Mouse (Mus musculus): ENCODE results near the gene Calhm1. TPM values are rescaled to one million over a fixed set of nuclear protein-coding genes. Genes with fewer than 3 reads are reported as not detected.

Gene Calhm1
- polyA plus RNA-seq, 1 experiment: not detected

DNA sequence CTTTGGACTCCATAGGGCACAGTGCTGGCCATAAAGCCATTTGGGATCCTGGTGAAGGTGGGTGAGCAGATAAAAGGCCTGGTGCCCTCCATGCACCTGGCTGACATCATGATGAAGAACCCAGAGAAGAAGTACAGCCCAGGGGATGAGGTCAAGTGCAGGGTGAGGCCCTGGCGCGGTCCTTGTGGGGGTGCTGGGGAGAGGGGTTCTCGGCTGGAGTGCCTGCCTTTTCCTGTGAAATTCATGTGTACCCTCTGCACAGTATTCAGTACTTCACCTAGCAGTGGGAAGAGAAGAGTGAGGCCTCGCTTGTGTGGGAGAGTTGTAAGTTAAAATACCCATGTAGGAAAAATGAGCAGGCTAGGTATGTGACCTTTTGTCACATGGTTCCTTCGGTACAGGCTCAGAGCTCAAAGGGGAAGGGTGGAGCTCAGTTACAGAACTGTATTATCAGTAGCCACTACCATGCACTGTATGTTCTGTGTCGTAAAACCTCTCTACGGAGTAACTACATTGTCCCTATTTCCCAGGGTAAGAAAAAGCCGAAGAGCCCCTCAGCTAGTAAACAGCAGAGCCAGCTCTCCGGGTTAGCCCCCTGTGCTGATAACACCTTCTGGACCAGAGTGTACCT, 39.3 kb downstream of the Calhm1 start:
- H3K4me1 ChIP-seq (ENCODE audit: control insufficient read depth, insufficient read depth, low read length): no peaks in the 10 kb centered on the region
- no peak overlapping the region for H3K27ac ChIP-seq (ENCODE audit: insufficient read depth, low read depth, low read length)
- TF ChIP-seq POLR2A (IDR thresholded peaks at IDR 0.05; ENCODE audit: borderline replicate concordance, low read depth, low read length) (no peak), CTCF (IDR thresholded peaks at IDR 0.05; ENCODE audit: low read depth, low read length) (no peak)
- H3K4me3 ChIP-seq (ENCODE audit: insufficient read depth, low read length): no peak overlapping the region

DNA sequence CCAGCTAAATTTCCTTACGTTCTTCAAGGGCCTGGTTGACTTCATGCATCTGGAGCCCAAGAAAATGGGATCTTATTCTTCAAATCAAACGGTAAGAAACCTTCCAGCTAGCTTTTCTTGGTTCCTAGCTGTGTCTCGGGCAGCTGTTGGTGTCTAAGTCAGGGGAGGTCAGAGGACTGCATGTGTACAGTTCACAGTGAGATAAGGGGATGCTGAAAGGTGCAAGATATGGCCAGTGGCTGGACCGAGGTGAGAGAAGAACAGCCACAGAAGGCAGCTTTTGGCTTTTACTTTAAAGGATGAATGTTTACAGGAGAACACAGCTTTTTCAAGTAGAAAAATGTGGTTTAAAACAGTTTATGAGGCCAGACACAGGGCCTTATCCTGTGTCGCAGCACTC, 43.0 kb downstream of the Calhm1 start:
- no peak for TF ChIP-seq CTCF (IDR thresholded peaks at IDR 0.05; ENCODE audit: low read depth, low read length)
- no peak for TF ChIP-seq POLR2A (IDR thresholded peaks at IDR 0.05; ENCODE audit: borderline replicate concordance, low read depth, low read length)
- H3K27ac ChIP-seq (ENCODE audit: insufficient read depth, low read depth, low read length): no peak overlapping the region
- H3K4me3 ChIP-seq (ENCODE audit: insufficient read depth, low read length): no peak overlapping the region
- no peaks in the 10 kb centered on the region for H3K4me1 ChIP-seq (ENCODE audit: control insufficient read depth, insufficient read depth, low read length)

Other genes starting within 250 kb of the Calhm1 start
- gene Ina, start 129.6 kb downstream of the Calhm1 start, polyA plus RNA-seq (2012; ENCODE audit: insufficient read depth, insufficient read length, missing spikeins): not detected in 2 replicates
- gene Nt5c2, start 129.1 kb downstream of the Calhm1 start, polyA plus RNA-seq (2012; ENCODE audit: insufficient read depth, insufficient read length, missing spikeins): 56.5 and 61.9 TPM in 2 replicates
- 4.9 and 5.1 TPM in 2 replicates for gene Pcgf6, start 93.3 kb downstream of the Calhm1 start, polyA plus RNA-seq (2012; ENCODE audit: insufficient read depth, insufficient read length, missing spikeins)
- gene Taf5, start 76.5 kb downstream of the Calhm1 start, polyA plus RNA-seq (2012; ENCODE audit: insufficient read depth, insufficient read length, missing spikeins): 4.5 and 4.9 TPM in 2 replicates
- 293 and 325 TPM in 2 replicates for gene Usmg5, start 53.6 kb downstream of the Calhm1 start, polyA plus RNA-seq (2012; ENCODE audit: insufficient read depth, insufficient read length, missing spikeins)
- 9.7 and 10.0 TPM in 2 replicates for gene Pdcd11, start 53.5 kb downstream of the Calhm1 start, polyA plus RNA-seq (2012; ENCODE audit: insufficient read depth, insufficient read length, missing spikeins)
- gene Calhm2, start 6.0 kb downstream of the Calhm1 start, polyA plus RNA-seq (2012; ENCODE audit: insufficient read depth, insufficient read length, missing spikeins): 23.3 and 27.5 TPM in 2 replicates
- gene Calhm3, start 13.5 kb upstream of the Calhm1 start, polyA plus RNA-seq (2012; ENCODE audit: insufficient read depth, insufficient read length, missing spikeins): not detected in 2 replicates
- 2.9 and 3.8 TPM in 2 replicates for gene Neurl1a, start 34.6 kb upstream of the Calhm1 start, polyA plus RNA-seq (2012; ENCODE audit: insufficient read depth, insufficient read length, missing spikeins)

Measured in bone marrow macrophage, adult 2 months (primary cell).